Mouse (Mus musculus) C2C12 (cell line): ENCODE data around the gene Cyyr1. TPM values are rescaled to one million over a fixed set of nuclear protein-coding genes. Genes with fewer than 3 reads are reported as not detected.

Experiments
- H3K27me3 ChIP-seq: one replicate; pipeline ENCODE4 v1.6.1; 2011; ENCODE audit not compliant: control insufficient read depth, insufficient read depth, insufficient read length
- H3K36me3 ChIP-seq: one replicate; pipeline ENCODE4 v1.6.1; 2011; ENCODE audit not compliant: control insufficient read depth, insufficient read depth
- H3K4me3 ChIP-seq: one replicate; pipeline ENCODE4 v1.5.1; 2011; ENCODE audit warnings: mild to moderate bottlenecking, control low read depth; ENCODE audit not compliant: poor library complexity, insufficient read depth, severe bottlenecking
- H3K79me2 ChIP-seq: one replicate; pipeline ENCODE4 v1.6.1; 2011; ENCODE audit not compliant: control insufficient read depth, insufficient read depth
- H3K79me3 ChIP-seq: one replicate; pipeline ENCODE4 v1.6.1; 2011; ENCODE audit warnings: low read depth, control low read depth
- H3ac ChIP-seq: one replicate; pipeline ENCODE3; 2011; ENCODE audit warnings: low read depth; ENCODE audit not compliant: control insufficient read depth, insufficient read length
- CEBPB ChIP-seq: IDR thresholded peaks from one replicate; pipeline ENCODE4 v1.6.1; 2011; ENCODE audit warnings: low read depth, mild to moderate bottlenecking, control low read depth, moderate library complexity
- CTCF ChIP-seq: IDR thresholded peaks from one replicate; pipeline ENCODE4 v1.5.1; 2011; ENCODE audit not compliant: control insufficient read depth, insufficient read depth, insufficient read length
- FOSL1 ChIP-seq: IDR thresholded peaks from one replicate; pipeline ENCODE4 v1.8.0; 2011; ENCODE audit warnings: mild to moderate bottlenecking, low read length; ENCODE audit not compliant: poor library complexity, insufficient read depth, severe bottlenecking
- MAX ChIP-seq: IDR thresholded peaks from one replicate; pipeline ENCODE4 v1.6.1; 2011; ENCODE audit warnings: mild to moderate bottlenecking, control low read depth
- MYOD1 ChIP-seq: IDR thresholded peaks from one replicate; pipeline ENCODE4 v1.6.1; 2011; ENCODE audit warnings: low read depth; ENCODE audit not compliant: control insufficient read depth, insufficient read length
- MYOG ChIP-seq: IDR thresholded peaks from one replicate; pipeline ENCODE4 v1.6.1; 2011; ENCODE audit not compliant: control insufficient read depth, insufficient read length; ENCODE audit errors: extremely low read depth
- USF1 ChIP-seq: IDR thresholded peaks from one replicate; pipeline ENCODE4 v1.6.1; 2011; ENCODE audit warnings: low read depth, mild to moderate bottlenecking, control low read depth, moderate library complexity
- polyA plus RNA-seq: library from polyadenylated mRNA; unstranded; fragments of >200 nt; fragmentation: generic; extraction: Trizol; gene quantifications from one replicate; pipeline ENCODE4 v1.2.1, GENCODE M21; 2012; ENCODE audit warnings: missing spikeins

Gene Cyyr1
- polyA plus RNA-seq, 1 experiment, result 0.01 TPM

GRCm38 (mm10) chr16:85445801-85446200, 107.4 kb downstream of the Cyyr1 start:
- no peaks in the 10 kb centered on the region for H3K79me2 ChIP-seq
- TF ChIP-seq USF1 (no peak), MYOG (no peak), CTCF (no peak), MAX (no peak), FOSL1 (no peak), CEBPB (no peak), MYOD1 (no peak)
- no peak overlapping the region for H3K4me3 ChIP-seq
- H3K27me3 ChIP-seq, result no peaks in the 10 kb centered on the region
- no peaks in the 10 kb centered on the region for H3K79me3 ChIP-seq
- no peak overlapping the region for H3ac ChIP-seq
- H3K36me3 ChIP-seq, result no peaks in the 10 kb centered on the region

- H3ac ChIP-seq, result no peak overlapping the region
- no peaks in the 10 kb centered on the region for H3K79me2 ChIP-seq
- no peaks in the 10 kb centered on the region for H3K79me3 ChIP-seq
- TF ChIP-seq FOSL1 (no peak), MAX (no peak), CEBPB (no peak), USF1 (no peak), MYOG (no peak), CTCF (no peak), MYOD1 (no peak)
- H3K36me3 ChIP-seq, result no peaks in the 10 kb centered on the region
- H3K27me3 ChIP-seq, result no peaks in the 10 kb centered on the region
- H3K4me3 ChIP-seq, result no peak overlapping the region
These were observed 117.8 kb downstream of the Cyyr1 start for GRCm38 (mm10) chr16:85435427-85435826.

- Histone ChIP-seq H3K27me3 (no peaks in the 10 kb centered on the region), H3K79me2 (no peaks in the 10 kb centered on the region), H3K4me3 (no peak overlapping the region), H3K79me3 (no peaks in the 10 kb centered on the region), H3K36me3 (no peaks in the 10 kb centered on the region), H3ac (no peak overlapping the region)
- TF ChIP-seq FOSL1 (no peak), MYOD1 (no peak)
These were observed 124.0 kb downstream of the Cyyr1 start for GRCm38 (mm10) chr16:85429173-85429572.

- Histone ChIP-seq H3ac (no peak overlapping the region), H3K79me3 (no peaks in the 10 kb centered on the region), H3K27me3 (no peaks in the 10 kb centered on the region), H3K79me2 (no peaks in the 10 kb centered on the region), H3K4me3 (no peak overlapping the region), H3K36me3 (no peaks in the 10 kb centered on the region)
- TF ChIP-seq FOSL1 (no peak), USF1 (no peak), CTCF (no peak), MYOD1 (no peak), MYOG (no peak), MAX (no peak), CEBPB (no peak)
These were observed 130.3 kb downstream of the Cyyr1 start for GRCm38 (mm10) chr16:85422889-85423288.

GRCm38 (mm10) chr16:85415415-85415814, 137.8 kb downstream of the Cyyr1 start:
- Histone ChIP-seq H3ac (no peak overlapping the region), H3K27me3 (no peaks in the 10 kb centered on the region), H3K79me3 (no peaks in the 10 kb centered on the region), H3K4me3 (no peak overlapping the region), H3K36me3 (no peaks in the 10 kb centered on the region), H3K79me2 (no peaks in the 10 kb centered on the region)
- no peak for TF ChIP-seq FOSL1
- no peak for TF ChIP-seq MYOG
- TF ChIP-seq MYOD1, result no peak
- TF ChIP-seq USF1, result no peak
- no peak for TF ChIP-seq CTCF
- TF ChIP-seq MAX, result no peak
- TF ChIP-seq CEBPB, result no peak

GRCm38 (mm10) chr16:85393430-85393948, 159.7 kb downstream of the Cyyr1 start:
- H3K27me3 ChIP-seq, result no peaks in the 10 kb centered on the region
- H3K4me3 ChIP-seq, result no peak overlapping the region
- TF ChIP-seq USF1, result no peak
- TF ChIP-seq MAX, result no peak
- no peak for TF ChIP-seq MYOG
- no peak for TF ChIP-seq FOSL1
- TF ChIP-seq CTCF, result no peak
- TF ChIP-seq CEBPB, result no peak
- no peaks in the 10 kb centered on the region for H3K79me2 ChIP-seq
- H3ac ChIP-seq, result no peak overlapping the region
- no peaks in the 10 kb centered on the region for H3K79me3 ChIP-seq
- no peaks in the 10 kb centered on the region for H3K36me3 ChIP-seq
